Mouse (Mus musculus) gastrocnemius, postnatal 10 days (tissue): ENCODE measurements around the gene Phf13. TPM values are rescaled to one million over a fixed set of nuclear protein-coding genes. Genes with fewer than 3 reads are reported as not detected.
A peak's percentile ranks its signal among the peaks of the same experiment; 100 is the strongest.
"Not testable (repeated sequence)": the region's sequence is repeated elsewhere in the genome, so short reads cannot be mapped to it uniquely, and the experiment has no call there.

Source experiments
- DNase-seq: peaks from one replicate; pipeline ENCODE4 v3.0.0; 2021; ENCODE audit warnings: mixed read lengths
- long read RNA-seq, 2 experiments: library from polyadenylated mRNA; stranded (forward); transcript quantifications; one replicate each; pipeline ENCODE4 v2.0.0; 2021
- total RNA-seq, 2 experiments: library from RNA; stranded (reverse); gene quantifications; 2 replicates each; pipeline ENCODE4 v1.2.3; 2021

The Phf13 gene
- total RNA-seq: 1 to 10 TPM; 6.5 to 9.5 TPM
- long read RNA-seq, experiment 1, transcript Phf13-201 (4 exons, 3,205 nt): major isoform, 12 of 13 reads
- long read RNA-seq, experiment 1, partial matches to known transcripts: 0 of 13 reads
- long read RNA-seq, experiment 1, other reads (novel, unspliced or antisense): 1 of 13 reads
- long read RNA-seq, experiment 2, transcript Phf13-201 (4 exons, 3,205 nt): major isoform, 6 of 8 reads
- long read RNA-seq, experiment 2, partial matches to known transcripts: 1 of 8 reads
- long read RNA-seq, experiment 2, other reads (novel, unspliced or antisense): 1 of 8 reads

DNA sequence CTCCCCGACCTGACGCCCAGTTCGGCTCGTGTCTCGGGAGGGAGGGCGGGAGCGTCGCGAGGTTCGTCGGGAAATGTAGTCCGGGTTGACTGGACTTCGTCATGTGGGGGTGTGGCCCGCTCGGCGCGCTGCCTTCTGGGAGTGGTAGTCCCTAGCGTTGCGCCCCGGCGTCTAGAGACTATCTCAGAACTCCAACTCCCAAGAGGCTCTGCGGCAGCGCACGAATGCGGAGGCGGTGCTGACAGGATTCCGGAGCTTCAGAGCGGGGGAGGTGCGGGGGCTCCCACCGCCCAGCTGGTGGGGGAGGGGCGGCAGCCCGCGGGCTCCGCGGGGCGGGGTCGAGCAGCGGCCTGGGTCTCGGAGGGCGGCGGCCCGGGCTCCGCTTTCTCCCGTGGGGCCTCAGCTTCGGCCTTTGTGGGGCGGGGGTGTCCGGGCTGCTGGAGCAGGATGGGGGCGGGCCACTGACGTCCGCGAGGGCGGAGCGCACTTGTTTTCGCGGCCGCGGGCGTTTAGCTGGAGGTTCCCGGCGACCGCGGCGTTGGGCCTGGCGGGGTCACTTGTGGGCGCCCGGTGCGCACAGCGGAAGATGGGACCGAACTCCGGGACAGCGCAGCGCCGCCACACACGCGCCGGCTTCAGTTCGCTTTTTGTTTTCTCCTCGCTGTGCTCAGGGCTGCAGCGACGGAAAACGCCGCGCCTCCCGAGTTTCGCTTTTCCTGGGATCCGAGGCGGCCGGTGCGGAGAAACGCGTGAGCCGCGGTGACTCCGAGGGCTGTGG is at the start of gene Phf13:
Phf13 (minus strand) TSS at position 86 of the 778 bp plus-strand sequence.
- peak; percentile 98 for DNase-seq

GRCm38 (mm10) chr4:152044609-152045008 is 48.6 kb upstream of the Phf13 start:
- no peak for DNase-seq

DNA sequence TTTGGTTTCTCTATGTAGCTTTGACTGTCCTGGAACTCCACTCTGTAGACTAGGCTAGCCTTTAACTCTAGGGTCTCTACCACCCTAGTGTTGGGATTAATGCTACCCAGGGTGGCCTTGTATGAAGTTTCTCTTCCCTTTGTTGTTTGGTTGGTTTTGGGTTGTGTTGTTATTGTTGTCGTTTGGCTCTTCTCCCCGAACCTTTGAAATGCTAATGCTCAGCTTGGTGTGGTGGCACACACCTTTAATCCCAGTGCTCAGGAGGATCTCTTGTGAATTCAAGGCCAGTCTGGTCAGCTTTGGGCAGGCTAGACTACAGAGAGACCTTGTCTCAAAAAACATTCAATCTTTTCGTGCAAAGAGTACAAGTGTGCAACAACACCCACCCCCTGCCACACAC is 47.1 kb upstream of the Phf13 start:
- no peak for DNase-seq

- DNase-seq: no peak
Observed at GRCm38 (mm10) chr4:152041924-152042641, 46.0 kb upstream of the Phf13 start.

- no peak for DNase-seq
Observed at GRCm38 (mm10) chr4:152039831-152040310, 43.8 kb upstream of the Phf13 start.

DNA sequence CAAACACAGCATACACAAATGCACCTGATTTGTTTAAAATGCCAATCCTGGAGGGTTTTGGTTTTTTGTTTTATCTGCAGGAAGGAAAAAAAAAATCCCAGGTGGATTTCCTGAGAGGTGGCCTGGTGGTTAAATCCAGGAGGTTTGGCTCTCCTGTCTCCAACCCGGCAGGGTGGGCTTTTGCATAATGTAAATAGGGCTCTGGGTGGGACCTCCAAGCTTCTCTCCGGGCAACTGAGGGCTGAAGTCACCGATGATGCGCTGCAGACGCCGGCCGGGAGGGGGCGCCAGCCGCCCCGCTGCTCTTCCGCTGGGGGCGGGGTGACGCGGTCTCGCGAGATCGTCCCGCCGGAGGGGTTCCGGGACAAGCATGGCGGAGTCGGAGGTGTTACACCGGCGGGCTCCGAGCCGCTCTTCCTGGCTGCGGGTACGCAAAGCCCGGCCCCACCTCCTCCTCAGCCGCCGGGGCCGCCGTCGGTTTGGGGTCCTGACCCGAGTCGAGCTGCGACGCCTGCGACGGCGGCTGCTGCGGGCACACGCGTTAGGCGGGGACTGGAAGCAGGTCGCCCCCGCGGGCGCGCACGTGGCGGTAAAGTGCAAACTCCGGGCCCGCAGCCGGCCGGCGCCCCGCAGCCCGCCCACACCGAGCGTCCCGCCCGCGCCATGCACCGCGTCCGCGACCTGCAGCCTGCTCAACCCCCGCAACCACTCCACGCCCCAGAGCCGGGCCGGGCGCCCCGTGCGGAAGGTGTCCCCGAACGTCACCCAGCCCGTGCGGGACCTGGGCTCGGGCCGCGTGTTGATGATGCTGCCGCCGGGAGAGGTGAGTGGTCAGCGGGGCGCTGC is 43.1 kb upstream of the Phf13 start, which contains the start of gene Nol9:
Nol9 (plus strand) TSS at position 337 of the 846 bp plus-strand sequence.
- DNase-seq: peak; percentile 97

- peak; percentile 36 for DNase-seq
Observed at GRCm38 (mm10) chr4:152038225-152038984, 42.3 kb upstream of the Phf13 start, which contains the start of gene Tas1r1. Gene Tas1r1 (minus strand): TSS chr4:152038568.

DNA sequence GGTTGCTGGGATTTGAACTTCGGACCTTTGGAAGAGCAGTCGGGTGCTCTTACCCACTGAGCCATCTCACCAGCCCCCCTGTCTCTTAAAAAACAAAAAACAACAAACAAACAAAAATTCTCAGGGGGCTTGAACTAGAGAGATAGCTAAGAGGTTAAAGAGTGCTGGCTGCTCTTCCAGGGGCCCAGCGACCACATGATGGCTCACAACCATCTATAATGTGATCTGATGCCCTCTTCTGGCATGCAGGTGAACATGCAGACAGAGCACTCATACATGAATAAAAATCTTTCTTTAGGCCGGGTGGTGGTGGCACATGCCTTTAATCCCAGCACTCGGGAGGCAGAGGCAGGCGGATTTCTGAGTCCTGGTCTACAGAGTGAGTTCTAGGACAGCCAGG is 40.4 kb upstream of the Phf13 start:
- not testable (repeated sequence) for DNase-seq

DNA sequence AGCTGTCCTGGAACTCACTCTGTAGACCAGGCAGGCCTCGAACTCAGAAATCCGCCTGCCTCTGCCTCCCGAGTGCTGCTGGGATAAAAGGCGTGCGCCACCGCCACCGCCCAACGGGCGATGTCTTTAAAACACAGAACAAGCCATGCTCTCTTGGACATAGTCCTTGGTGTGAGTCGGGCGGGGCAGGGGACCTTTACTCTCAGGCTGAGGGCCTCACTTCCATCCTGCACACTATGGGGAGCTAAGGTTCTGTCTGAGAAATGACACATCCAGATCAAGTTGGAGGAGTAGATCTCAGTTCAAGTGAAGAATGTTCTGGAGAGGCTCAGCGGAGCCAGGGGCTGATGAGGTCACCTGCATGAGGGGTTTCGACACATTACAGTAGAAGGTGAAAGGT is 36.9 kb upstream of the Phf13 start:
- no peak for DNase-seq

DNA sequence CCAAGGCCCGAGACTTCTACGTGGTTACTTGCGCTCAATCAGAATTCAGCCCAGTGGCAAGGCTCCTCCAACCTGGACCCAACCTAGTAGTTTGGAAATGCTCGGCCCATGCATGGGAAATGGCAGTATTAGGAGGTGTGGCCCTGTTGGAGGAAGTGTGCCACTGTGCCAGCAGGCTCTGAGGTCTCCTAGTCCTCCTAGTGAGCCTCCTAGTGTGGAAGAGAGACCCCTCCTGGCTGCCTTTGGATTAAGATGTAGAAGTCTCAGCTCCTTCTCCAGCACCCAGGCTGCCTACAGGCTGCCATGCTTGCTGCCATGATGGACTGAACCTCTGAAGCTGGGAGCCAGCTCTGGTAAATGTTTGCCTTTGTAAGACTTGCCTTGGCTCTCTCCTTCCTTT is 33.9 kb upstream of the Phf13 start:
- no peak for DNase-seq

GRCm38 (mm10) chr4:152029087-152029486 is 33.0 kb upstream of the Phf13 start:
- no peak for DNase-seq

- no peak for DNase-seq
Observed at GRCm38 (mm10) chr4:152028456-152028855, 32.4 kb upstream of the Phf13 start.

GRCm38 (mm10) chr4:152027524-152027923 is 31.5 kb upstream of the Phf13 start, which contains the start of gene Zbtb48:
Gene Zbtb48 (minus strand): TSS chr4:152027671.
- peak; percentile 91 for DNase-seq

DNA sequence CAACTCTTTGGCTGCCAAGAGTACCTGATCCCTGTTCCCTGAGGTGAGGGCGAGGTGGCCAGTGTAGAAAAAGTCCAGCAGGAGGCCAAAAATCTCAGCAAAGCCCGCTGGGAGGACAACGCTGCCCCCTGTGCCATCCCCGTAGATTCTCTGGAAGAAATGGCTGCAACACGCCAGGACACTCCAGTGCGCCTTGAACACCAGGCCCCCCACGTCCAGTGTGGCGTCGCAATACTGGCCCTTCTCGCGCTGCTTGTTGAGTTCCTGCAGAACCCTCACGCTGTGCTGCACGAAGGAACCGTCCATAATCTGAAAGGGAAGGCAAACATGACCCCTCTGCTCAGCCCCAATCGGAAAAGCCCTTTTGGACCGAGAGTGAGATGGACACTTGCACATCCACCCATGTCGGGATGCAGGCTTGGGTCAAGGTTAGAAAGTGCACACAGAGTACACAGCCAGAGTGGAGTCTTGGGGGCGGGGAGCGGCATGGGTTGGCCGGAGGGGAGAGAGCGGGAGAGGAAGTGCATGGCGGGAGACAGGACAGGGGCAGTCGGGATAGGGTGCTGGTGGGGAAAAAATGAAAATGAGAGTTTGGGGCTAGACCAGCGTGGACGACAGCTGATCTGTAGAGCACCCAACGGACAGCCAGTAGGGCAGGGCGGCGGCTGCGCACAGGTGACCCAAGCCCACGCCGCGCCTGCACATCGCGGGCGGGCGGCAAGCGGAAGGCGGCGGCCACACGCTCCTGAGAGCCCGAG is 30.9 kb upstream of the Phf13 start:
- peak; percentile 29 for DNase-seq

DNA sequence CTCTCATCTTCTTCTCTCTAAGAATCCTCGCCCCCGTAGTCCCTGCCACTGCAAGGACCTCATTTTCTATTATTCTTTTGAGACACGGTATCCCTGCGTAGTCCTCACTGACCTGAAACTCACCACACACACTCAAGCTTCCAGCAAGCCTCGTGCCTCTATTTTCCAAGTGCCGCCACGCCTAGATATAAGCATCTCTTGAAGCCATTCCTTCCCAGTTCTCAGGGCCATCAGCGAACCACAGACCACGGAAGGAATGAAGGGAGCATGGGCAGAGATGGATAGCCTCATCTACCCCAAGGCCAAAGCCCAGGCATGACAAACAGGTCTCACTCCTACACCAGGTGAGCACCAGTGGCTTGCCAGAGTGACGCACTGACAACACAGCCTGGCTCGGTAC is 28.5 kb upstream of the Phf13 start:
- DNase-seq: no peak

DNA sequence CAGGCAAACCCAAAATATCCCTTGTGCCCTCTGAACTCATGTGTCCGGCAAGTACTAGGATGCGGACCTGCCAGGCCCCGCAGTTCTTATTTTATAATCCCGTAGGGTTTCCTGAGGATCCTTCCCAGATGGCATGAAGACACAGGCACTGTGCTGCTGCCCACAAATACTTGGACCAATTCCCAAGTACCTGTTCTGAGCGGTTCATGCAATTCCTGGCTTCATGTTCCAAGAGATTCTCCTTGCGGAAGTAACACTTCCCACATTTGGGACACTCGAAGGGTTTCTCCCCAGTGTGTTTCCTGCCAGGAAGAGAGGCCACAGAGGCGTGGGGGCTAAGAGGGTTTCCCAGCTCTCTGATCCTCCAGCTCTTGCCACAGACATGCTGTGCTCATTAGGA is 26.4 kb upstream of the Phf13 start:
- DNase-seq: no peak

GRCm38 (mm10) chr4:152021568-152022097 is 25.6 kb upstream of the Phf13 start:
- no peak for DNase-seq

- no peak for DNase-seq
Observed at GRCm38 (mm10) chr4:152020024-152020423, 24.0 kb upstream of the Phf13 start.

- DNase-seq: no peak
Observed at GRCm38 (mm10) chr4:152019073-152019472, 23.0 kb upstream of the Phf13 start.
